Mouse (Mus musculus) frontal cortex, adult (tissue): Measurements from ENCODE around the gene Usp6nl.

Experiments used
- ATAC-seq: cut with Nextera tagmentation; 2 replicates; pipeline ENCODE4 v1.9.2; 2017; ENCODE audit warnings: mild to moderate bottlenecking, moderate library complexity, mixed read lengths; ENCODE audit not compliant: low TSS enrichment

Gene Usp6nl

DNA sequence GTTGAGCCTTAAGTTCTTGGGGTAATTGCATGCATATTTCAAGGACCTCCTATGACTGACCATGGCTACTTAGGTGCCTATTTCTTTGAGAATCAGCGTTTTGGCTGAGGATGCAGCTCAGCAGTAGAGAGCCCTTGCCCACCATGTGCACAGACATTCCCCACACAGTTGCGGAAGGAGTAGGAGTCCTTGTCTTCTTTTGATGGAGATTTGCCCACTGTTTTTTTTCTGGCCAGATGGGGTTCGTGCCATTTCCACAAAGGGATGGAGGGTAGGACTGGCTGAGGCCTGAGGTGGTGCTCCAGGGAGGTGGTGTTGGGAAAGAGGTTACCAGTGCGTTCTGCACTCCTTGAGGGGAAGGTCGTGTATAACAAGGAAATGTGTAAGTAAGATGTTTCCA is 91.9 kb downstream of the Usp6nl start:
- no peak for ATAC-seq

DNA sequence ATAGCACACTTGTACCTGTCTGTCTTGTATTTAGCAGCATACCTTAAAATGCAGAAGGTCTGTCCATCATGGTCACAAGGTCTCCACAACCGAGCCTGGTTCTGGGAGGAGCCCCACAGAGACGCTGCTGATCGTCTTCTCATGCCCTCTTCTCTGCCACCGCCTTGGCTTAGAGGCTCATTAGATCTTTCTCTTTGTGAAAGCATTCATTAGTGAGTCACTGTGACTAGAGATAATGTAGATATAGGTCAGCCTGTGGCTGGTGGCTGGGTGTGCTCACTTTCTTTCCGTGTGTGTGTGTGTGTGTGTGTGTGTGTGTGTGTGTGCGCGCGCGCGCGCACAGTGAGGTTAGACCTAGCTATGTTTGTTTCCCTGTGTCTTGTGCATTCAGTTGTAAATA is 94.7 kb downstream of the Usp6nl start:
- ATAC-seq: no peak

DNA sequence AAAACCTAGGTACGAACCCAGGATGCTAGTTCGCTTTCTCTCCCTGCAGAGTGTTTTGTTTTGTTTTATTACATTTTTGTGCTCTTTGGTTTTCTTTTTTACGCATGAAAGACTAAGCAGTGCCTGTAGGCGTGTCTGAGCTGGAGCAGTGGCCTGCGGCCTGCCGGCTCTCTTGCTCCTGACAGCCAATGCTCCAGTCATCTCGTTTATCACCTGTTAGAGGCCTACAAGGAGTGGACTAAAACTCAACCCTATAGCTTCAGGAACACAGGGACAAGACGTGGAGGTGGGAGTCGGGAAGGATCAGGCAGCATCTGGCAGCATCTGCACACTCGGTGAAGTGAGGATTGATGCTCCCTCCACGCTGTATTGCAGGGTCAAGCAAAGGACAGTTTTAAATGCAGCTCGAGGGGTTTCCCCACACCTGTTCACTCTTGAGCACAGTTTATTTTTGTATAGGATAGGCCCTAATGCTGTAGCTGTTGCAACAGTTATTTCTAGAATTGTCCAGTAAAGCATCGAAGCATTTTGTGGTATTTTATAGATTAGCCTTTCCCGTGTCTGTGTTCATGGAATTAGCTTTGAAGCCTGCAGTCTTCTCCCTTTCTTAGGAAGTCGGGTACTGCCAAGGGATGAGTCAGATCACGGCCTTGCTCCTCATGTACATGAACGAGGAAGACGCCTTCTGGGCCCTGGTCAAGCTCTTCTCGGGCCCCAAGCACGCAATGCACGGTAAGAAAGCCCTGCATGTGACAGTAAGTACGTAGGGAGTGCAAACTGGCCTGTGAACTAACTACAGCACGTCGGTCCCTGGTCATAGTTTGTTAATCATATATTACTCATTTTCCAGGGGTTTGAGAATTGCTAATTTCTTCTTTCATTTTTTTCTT is 101.4 kb downstream of the Usp6nl start:
- ATAC-seq: no peak

DNA sequence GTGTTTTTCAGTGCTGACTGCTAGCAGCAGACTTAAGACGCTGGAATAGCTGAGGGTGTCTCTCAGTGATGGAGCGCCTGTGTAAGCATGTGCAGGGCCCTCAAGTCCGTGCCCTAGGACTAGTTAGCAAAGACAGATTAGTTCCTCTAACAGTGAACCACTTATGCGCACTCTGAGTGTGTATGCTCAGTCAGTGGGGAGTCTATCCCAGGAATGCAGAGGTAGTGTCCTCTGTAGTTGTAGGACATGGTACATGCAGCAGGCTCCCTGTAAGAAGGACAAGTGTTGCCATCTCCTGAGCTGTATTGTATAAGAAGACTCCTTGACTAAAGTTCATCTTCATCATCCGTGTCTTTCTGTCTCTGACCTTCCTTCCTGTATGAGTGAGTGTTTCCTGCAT is 102.4 kb downstream of the Usp6nl start:
- no peak for ATAC-seq

DNA sequence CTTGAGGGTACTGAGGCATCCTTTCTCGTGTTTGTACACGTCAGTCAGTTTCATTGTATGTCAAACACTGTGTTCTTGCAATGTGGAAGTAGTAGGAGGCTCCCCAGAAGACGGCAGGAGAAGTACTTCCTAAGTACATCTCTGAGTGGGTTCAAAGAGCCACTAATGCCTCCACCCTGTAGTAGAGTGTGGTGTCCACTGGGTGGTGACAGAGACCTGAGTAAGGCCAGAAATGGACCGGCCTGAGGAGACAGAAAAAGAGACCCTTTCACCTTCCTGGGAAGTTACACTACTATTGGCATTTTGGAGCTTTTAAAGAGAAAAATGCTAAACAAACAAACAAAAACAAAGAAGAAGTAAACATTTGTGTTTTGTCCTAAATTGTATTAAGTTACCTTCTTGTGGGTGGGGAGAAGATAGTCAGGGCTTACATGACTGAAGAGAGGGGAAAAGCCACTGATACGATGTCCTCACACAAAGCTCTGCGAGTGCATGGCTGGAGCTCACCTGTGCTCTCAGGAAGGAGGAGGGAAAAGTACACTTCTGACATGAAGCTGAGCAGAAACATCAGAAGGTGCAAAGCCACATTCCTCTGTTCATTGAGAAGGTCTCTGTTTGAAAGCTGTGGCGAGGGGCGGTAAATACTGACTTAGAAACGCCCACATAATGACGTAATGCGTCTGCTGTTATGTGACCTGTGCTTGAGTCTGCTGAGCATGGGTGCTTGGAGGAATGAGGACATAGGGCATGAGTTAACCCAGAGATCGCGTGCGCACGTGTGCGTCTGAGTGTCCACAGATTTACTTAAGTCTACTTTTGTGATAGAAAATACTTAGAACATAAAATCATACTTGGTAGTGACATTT is 113.9 kb downstream of the Usp6nl start:
- peak; percentile 87 for ATAC-seq

DNA sequence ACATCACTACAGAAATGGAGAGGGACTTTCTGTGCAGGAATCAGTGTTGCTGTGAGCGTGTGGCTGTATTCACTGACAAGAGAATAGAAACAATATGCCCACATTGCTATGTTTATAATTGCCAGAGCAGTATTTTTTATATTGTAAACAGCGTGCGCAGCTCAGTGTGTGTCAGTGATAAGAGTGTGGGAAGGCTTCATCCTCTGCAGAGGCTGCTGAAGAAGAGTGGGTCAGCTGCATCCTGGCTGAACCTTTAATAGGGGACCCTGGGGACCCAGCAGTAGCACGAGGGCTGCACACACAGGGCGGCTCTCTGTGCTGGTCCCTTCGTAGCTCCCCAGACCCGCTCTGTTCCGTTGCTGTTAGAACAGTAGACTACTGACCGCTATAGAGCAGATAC is 119.2 kb downstream of the Usp6nl start:
- no peak for ATAC-seq

DNA sequence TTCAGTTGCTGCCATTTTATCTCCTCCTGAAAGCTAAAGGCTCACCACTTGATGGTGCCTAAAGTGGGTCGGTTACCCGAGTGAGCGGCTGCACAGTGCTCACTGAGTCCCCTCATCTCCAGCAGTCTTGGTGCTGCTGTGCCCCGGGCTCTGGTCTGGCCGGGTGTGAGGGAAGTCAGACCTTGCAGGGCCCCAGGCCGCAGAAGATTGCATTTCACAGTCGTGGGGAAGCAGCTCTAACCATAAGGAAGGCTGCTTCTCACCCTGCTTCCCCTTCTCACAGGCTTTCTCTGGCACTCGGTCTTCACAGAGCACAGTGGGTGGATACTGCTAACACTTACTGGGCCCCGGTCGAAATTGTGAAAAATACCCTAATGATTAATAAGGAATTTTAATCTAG is 119.8 kb downstream of the Usp6nl start:
- no peak for ATAC-seq

DNA sequence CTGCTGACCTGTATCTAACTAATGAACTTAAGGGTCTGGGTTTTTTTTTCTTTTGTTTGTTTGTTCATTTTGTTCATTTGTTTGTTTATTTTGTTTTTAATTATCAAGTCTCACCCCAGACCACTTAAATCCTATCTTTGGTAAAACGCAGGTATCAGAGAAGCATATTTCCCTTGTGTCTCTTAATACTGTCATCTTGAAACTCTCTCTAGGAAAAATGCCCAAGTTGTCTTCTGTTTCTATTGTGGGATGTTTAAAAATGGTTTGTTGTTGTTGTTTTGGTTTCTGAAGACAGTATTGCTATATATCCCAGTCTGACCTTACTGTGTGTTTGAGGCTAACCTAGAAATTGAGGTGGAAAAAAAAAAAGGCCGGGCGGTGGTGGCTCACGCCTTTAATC is 121.5 kb downstream of the Usp6nl start:
- ATAC-seq: no peak

DNA sequence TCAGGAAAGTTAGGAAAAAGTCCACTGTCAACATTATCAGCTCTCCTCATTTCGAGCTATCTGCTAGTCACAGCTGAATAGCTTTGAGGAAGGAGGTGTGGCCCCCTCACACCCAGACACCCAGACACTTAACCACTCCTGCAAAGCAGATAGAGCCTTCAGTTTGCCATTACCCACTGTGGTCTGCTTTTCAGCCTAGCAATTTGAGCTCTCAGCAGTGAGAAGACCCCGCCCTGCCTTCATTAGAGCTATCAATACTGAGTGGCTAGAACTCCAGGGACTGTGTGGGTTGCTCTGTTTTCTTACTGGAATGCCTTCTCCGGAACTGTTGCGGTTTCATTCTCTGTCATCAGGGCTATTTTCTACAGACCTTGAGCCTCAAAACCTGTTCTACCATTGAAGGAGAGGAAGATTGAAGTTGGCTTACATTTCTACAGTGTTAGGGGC is 122.3 kb downstream of the Usp6nl start:
- ATAC-seq: no peak

DNA sequence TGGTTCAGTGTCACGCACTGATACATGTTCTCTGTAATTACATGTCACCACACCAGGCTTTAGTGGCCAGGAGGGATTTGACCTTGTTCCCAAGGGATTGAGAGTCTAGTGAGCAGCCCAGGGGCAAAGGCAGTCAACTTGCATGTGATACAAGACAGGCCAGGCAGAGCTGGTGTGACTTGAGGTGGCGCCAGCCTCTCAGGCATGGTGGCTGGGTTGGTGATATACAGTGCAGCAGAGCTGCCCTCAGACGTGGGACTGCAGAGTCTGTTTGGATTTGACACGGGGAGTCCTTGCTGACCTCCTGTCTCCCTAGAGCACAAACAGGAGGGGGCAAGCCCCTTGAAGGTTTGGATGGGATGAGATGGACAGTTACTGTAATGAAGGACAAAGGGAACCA is 123.4 kb downstream of the Usp6nl start:
- ATAC-seq: no peak

DNA sequence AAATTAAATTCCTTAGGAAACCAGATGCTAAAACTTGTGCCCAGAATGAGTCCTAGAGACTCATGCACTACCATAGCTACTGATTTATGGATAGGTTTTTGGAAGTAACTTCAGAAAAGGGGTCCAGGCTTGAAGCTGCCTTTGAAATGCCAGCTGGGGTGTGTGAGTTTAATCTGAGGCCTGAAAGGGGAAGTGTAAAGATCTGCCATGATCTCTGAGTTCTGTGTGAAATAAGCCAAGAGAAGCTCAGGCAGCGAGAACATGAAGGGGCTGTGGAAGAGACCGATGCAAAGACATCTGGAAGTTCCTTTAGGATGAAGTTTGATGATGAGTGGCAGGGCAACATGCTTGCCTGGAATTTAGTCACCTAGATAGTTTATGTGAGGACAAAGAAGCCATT is 126.4 kb downstream of the Usp6nl start:
- no peak for ATAC-seq

DNA sequence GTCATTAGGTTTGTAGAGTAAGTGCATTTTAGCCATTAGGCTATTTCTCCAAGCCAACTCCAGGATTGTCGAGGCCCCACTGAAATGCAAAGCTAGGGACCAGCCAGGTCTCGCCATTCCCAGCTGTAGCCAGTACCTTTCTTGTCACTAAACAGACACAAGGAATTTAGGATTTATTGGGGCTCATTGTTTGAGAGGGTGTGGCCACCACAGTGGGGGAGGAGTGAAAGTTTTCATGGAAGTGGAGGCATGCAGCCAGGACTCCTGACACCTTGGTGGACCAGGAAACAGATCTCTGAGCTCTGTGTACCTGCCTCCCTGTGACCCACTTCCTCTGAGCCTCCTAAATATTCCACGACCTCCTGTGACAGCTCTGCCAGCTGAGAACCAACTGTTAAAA is 127.2 kb downstream of the Usp6nl start:
- no peak for ATAC-seq

DNA sequence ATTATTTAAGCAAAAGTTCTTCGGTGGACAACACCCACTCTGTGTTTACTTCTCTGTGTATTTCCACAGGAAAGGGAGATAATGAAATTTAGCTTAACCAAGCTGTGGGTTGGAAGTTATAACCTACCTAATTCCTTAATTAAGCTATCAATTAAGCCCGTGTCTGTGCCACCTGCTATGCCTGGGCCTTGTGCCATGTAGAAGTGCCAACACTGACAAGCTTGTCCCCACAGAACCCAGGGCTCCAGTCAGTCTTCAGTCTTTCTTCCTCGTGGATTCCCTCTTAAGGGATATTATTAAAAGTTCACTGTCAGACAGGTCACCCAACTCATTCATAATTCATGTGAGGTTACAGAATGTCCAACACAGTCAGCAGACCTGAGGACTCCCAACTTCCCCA is 128.1 kb downstream of the Usp6nl start:
- no peak for ATAC-seq

DNA sequence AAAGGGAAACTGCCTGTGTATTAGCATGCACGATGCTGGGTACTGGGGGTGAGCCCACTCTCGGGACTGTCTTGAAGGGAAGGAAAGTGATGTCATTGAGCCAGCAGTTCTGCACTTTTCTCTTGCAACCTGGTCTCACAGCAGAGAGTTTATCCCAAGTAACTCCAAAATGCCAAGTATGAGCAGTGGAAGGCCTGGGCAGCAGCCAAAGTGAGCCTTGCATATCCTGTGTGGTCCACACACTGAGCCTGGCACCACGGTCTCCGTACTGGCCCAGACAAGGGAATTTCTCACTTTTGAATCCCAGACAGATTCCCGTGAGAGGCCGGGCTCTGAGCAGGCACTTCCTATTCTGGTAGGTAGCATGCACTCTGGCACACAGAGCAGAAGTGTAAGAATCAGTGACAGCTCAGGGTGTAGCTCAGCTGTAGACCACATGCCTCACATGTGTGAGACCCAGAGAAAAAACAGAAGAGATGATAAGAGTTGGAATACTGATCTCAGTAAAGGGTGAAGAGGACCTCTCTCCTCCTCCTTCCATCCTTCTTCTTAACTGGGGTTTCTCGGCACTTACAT is 132.6 kb downstream of the Usp6nl start:
- no peak; the same call in 1 of the 2 replicates for ATAC-seq

DNA sequence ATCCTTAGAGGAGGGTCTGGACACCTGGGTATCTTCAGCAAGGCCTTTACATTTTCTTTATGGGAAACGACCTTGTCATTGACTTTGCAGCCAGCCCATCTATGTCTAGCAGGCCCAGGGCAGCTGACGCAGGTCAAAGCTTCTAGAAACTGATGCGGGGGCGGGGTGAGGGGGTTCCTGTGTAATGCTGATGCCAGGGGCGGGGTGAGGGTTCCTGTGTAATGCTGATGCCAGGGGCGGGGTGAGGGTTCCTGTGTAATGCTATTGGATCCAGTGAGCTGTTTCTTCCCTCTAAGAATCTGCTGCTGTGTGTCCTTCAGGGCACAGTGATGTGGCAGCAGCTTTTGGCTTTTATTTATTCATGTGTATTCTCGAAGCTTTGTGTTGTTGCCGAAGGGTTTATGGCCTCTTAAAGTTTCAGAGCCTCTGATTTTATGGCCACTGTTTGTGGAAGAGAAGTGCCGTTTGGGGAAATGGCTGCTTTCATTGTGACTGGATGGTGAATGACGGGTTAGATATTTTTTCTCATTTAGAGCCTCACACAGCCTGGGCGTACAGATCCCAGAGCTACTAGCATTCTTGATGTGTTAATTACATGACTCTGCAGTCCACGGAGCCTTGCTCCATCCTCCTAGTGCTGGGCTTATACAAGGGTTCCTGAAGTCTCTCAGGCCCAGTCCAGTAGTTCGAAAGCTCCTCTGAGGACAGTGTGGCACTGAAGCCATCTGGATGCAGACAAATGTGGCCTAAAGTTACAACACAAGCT is 137.0 kb downstream of the Usp6nl start:
- ATAC-seq: no peak

DNA sequence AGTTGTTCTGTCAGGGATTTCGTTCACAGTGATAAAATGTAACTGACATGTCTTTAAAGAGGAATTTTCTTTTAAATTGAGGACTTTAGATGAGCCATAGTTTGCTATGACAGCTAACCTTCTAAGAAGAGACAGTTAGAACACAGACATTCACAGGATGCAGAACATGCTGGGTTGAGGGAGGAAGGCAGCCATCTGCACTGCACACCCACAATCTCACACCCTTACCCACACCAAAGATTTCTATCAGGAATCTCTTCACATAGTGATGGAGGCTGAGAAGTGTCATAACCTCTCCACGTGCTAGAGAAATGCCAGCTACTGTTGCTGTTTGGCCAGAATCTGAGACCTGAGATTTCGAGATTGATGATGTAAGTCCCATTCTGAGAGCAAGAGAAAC is 139.8 kb downstream of the Usp6nl start:
- ATAC-seq: peak; percentile 51; the same call in 1 of the 2 replicates

DNA sequence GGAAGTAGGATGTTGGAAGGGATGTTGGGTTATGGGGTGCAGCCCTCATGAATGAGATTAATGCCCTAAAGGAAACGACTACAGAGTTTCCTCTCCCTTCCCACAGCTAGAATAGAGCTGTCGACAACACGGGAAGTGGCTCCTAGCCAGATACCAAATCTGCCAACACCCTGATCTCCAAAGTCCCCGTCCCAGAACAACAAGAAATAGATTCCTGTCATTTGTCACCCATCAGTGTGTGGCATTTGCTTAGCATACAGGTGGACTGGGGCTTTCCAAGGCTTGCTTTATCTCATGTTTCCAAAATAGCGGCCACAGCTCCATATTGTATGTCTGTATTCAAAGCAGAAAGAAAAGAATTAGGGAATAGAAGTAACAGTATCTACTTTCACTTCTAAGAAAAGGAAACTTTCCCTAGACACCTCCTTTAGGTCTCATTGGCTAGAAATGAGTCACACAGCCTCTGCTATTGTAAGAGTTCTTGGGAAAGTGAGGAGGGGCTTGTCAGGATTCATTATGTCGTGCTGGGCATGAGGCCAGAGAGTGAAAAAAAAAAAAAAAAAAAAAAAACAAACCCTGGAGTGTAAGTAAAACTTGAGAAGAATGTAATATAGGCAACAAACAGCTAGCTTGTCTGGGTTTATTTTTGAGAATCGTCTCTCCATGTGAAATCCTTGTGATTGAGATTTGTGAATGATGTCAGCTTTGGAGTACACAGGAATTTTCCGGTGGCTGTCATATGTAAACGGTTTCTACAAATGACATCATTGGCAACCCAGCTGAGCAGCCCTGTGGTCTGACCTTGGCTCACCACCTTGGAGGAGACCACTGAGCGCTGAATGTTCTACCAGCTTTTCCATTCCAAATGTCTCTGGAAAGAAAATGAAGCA is 141.6 kb downstream of the Usp6nl start:
- ATAC-seq: peak; percentile 53; the same call in 1 of the 2 replicates

DNA sequence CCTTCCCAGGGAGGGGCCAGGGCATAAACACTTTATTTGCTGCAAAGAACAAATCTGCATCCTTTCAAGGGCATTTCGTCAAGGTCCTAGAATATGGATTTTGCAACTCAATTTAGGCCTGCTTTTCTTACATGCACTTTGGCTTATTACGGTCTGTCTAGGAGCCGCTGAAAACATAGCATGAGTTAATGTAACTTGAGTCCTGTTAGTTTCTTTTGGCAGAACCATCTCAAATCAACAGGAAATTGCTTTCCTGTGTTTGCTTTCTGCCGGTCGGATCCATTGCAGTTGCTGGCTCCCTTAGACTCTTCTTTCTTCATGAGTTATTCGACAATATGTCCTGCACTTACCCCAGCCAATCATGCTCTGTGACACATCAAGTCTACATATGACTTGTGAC is 143.9 kb downstream of the Usp6nl start:
- no peak for ATAC-seq

DNA sequence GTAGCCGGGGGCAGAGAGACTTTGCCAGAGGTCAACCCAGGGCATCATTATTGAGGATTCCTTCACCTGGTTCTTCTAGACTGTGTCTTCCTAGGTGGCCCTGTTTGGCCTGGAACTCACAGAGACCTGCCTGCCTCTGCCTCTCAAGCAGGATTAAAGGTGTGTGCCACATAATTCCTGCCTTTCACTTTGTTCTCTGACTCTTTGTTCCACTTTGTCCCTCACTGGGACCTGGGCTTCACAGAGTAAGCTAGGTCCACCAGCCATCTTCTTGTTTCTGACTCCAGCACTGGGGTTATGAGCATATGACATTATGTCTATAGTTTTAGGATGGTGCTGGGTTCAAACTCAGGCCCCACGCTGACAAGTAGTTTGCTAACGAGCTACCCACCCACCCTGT is 144.9 kb downstream of the Usp6nl start:
- ATAC-seq: no peak

DNA sequence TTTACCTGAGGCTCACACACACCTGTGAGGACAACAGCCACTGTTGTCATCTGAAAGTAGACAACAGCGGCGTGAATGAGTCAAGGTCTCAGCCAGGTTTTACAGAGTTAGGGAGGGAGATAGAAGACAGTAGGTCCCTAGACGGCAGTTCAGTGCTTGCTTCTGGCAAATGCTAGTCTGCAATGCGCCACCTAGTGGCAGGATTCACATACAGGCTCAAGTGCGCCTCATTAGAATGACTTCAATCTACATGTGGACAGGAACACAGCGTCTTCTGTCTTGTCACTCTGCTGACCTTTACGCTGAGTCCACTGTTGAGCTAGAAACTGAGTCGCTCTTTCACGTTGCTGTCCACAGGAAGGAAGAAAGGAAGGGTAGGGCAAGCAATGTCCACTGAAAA is 146.7 kb downstream of the Usp6nl start:
- ATAC-seq: peak; percentile 81
